Mouse (Mus musculus) spleen, postnatal 4 days (tissue): ENCODE results near the gene Map3k7.
"Not testable (repeated sequence)": the region's sequence is repeated elsewhere in the genome, so short reads cannot be mapped to it uniquely, and the experiment has no call there.

ENCODE experiments used
- DNase-seq, 2 experiments: peaks; one replicate each; pipeline ENCODE4 v3.0.0; 2022; ENCODE audit warnings: low spot score in 2 of 2

Map3k7 gene

GRCm38 (mm10) chr4:31981863-31982262 lies 18.0 kb downstream of the Map3k7 start:
- DNase-seq = no peak

GRCm38 (mm10) chr4:31993386-31993785 lies 29.5 kb downstream of the Map3k7 start:
- DNase-seq = no peak

GRCm38 (mm10) chr4:31993865-31994264 lies 30.0 kb downstream of the Map3k7 start:
- DNase-seq = no peak

- DNase-seq = no peak
These were observed 37.6 kb downstream of the Map3k7 start for GRCm38 (mm10) chr4:32001498-32001897.

GRCm38 (mm10) chr4:32004773-32005591 lies 41.1 kb downstream of the Map3k7 start:
- no peak for DNase-seq

GRCm38 (mm10) chr4:32007174-32007573 lies 43.3 kb downstream of the Map3k7 start:
- DNase-seq = no peak

- DNase-seq = no peak
These were observed 44.2 kb downstream of the Map3k7 start for GRCm38 (mm10) chr4:32008095-32008494.

- DNase-seq = no peak
These were observed 46.9 kb downstream of the Map3k7 start for GRCm38 (mm10) chr4:32010808-32011207.

GRCm38 (mm10) chr4:32011218-32011973 lies 47.5 kb downstream of the Map3k7 start:
- DNase-seq = no peak

- DNase-seq = no peak
These were observed 57.2 kb downstream of the Map3k7 start for GRCm38 (mm10) chr4:32021131-32021530.

- no peak for DNase-seq
These were observed 58.4 kb downstream of the Map3k7 start for GRCm38 (mm10) chr4:32022321-32022720.

- DNase-seq = not testable (repeated sequence)
These were observed 60.3 kb downstream of the Map3k7 start for GRCm38 (mm10) chr4:32024170-32024569.

- DNase-seq = no peak
These were observed 61.2 kb downstream of the Map3k7 start for GRCm38 (mm10) chr4:32025105-32025504.

GRCm38 (mm10) chr4:32027094-32027493 lies 63.2 kb downstream of the Map3k7 start:
- DNase-seq = no peak

GRCm38 (mm10) chr4:32037267-32037666 lies 73.4 kb downstream of the Map3k7 start:
- no peak for DNase-seq

- no peak for DNase-seq
These were observed 78.0 kb downstream of the Map3k7 start for GRCm38 (mm10) chr4:32041741-32042452.

- no peak for DNase-seq
These were observed 81.3 kb downstream of the Map3k7 start for GRCm38 (mm10) chr4:32045234-32045633.

GRCm38 (mm10) chr4:32049824-32050223 lies 85.9 kb downstream of the Map3k7 start:
- no peak for DNase-seq

- peak in 1 of 2 experiments; percentile 51 for DNase-seq
These were observed 89.3 kb downstream of the Map3k7 start for GRCm38 (mm10) chr4:32053171-32053570.

GRCm38 (mm10) chr4:32055151-32056052 lies 91.5 kb downstream of the Map3k7 start:
- peak; percentile 73 to 90 for DNase-seq

GRCm38 (mm10) chr4:32056441-32056840 lies 92.5 kb downstream of the Map3k7 start:
- DNase-seq = no peak
